Mouse (Mus musculus) spleen, adult 2 months (tissue): ENCODE data around the gene Tbx18. TPM values are rescaled to one million over a fixed set of nuclear protein-coding genes. Genes with fewer than 3 reads are reported as not detected.

Experiments
- DNase-seq, 2 experiments: peaks; one replicate each; pipeline versions ENCODE4 v3.0.0 to v3.0.0-alpha.2; 2012 to 2021; ENCODE audit warnings: low spot score in 2 of 2, low read depth in 1 of 2
- H3K27ac ChIP-seq: fragments of 200-500 bp; 2 replicates; pipeline ENCODE4 v1.5.1; 2012; ENCODE audit warnings: low read length, inconsistent platforms; ENCODE audit not compliant: insufficient read depth
- H3K27me3 ChIP-seq: fragments of 200-500 bp; 2 replicates; pipeline ENCODE4 v1.6.1; 2012; ENCODE audit warnings: mild to moderate bottlenecking, moderate library complexity, low read length, inconsistent platforms; ENCODE audit not compliant: control insufficient read depth, insufficient read depth
- H3K36me3 ChIP-seq: fragments of 200-500 bp; 2 replicates; pipeline ENCODE4 v1.6.1; 2012; ENCODE audit warnings: mild to moderate bottlenecking, low read length, inconsistent platforms; ENCODE audit not compliant: control insufficient read depth, insufficient read depth
- H3K4me1 ChIP-seq: fragments of 200-500 bp; 2 replicates; pipeline ENCODE4 v1.6.1; 2011; ENCODE audit warnings: inconsistent platforms; ENCODE audit not compliant: control insufficient read depth, insufficient read depth, insufficient read length
- H3K4me3 ChIP-seq: fragments of 200-500 bp; 2 replicates; pipeline ENCODE4 v1.5.1; 2011; ENCODE audit warnings: mild to moderate bottlenecking, inconsistent platforms; ENCODE audit not compliant: insufficient read depth, insufficient read length; ENCODE audit errors: extremely low read depth
- CTCF ChIP-seq: fragments of 200-500 bp; IDR thresholded peaks from 2 replicates; pipeline ENCODE4 v1.5.1; 2011; ENCODE audit warnings: mild to moderate bottlenecking, inconsistent platforms; ENCODE audit not compliant: insufficient read depth, insufficient read length, insufficient replicate concordance; ENCODE audit errors: extremely low read depth
- POLR2A ChIP-seq: fragments of 200-500 bp; IDR thresholded peaks from 2 replicates; pipeline ENCODE4 v1.6.1; 2011; ENCODE audit warnings: low read depth, low read length, inconsistent platforms
- WGBS: fragments of 180-500 bp; shearing (Covaris S2); methylation state at CpG from one replicate; pipeline ENCODE4 v1.1.7; 2018; 5-methylcytosine and 5-hydroxymethylcytosine counted together
- polyA plus RNA-seq: library from polyadenylated mRNA; depleted of rRNA; stranded (reverse); fragments of >200 nt; gene quantifications from 2 replicates; pipeline ENCODE4 v1.2.3, GENCODE M21; 2012; rRNA removed

Gene Tbx18
- polyA plus RNA-seq: not detected in 2 replicates

DNA sequence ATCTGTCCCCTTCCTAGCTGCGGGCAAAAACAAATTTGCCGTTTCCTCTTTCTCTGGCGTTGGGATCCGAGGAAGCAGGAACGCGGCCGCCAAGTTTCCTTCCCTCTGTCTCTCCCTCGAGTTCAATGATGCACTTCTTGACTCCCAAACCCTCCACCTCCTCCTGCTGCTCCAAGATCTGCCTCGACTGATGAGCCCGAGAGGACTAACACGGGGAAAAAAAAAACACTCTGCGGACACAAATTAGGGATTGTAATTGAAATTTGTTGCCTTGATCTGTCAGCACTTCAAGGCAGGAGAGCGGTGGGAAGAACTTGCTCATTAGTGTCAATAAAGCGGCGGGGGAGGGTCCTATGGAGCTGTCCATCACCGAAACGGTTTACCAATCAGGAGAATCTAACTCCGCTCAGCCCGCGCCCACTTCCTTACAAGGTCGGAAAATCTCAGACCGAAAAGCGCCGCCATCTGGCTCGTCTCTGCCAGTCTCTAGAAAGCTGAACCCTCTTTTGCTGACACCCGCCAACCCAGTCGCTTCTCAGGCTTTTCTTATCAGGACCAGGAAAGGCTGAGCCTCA lies at the start of gene Tbx18:
Gene Tbx18 (minus strand): TSS at position 300 of the 575 bp plus-strand sequence.
- no peak for DNase-seq

DNA sequence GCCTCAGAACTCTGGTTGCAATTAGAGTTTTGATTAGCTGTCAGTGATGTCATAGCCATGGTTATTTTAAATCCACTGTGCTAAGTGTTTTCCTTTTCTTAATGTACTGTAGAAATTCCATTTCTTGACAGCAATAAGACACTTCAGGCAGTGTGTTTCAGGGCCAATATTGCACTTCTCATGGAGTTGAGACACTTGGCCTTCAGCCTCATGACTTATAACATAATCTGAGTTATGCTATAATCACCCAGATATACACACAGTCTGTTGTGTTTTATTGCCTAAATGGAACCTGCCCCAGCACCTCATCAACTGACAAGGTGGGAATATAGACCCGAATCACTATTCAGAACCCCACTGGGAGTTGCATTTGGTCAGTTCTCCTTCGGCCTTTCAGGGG lies 42.9 kb upstream of the Tbx18 start:
- no peak for TF ChIP-seq CTCF
- TF ChIP-seq POLR2A: no peak
- H3K27ac ChIP-seq: no peak overlapping the region
- no peak for DNase-seq
- H3K4me1 ChIP-seq: no peaks in the 10 kb centered on the region
- 79% methylated on average over 2 of the region's 2 CpGs for whole genome bisulfite sequencing
- H3K27me3 ChIP-seq: no peaks in the 10 kb centered on the region
- H3K36me3 ChIP-seq: no peaks in the 10 kb centered on the region
- H3K4me3 ChIP-seq: no peak overlapping the region

More for the DNA sequence above, at the start of gene Tbx18:
- H3K4me3 ChIP-seq: no peak within 1 kb of the TSS
- peaks cover 19% of the 10 kb centered on the region for H3K27me3 ChIP-seq
- H3K36me3 ChIP-seq: no peaks in the 10 kb centered on the region
- no peak for TF ChIP-seq POLR2A
- no peak for TF ChIP-seq CTCF
- H3K27ac ChIP-seq: no peak within 1 kb of the TSS
- 2% methylated on average over 27 of the region's 27 CpGs for WGBS
- no peaks in the 10 kb centered on the region for H3K4me1 ChIP-seq

DNA sequence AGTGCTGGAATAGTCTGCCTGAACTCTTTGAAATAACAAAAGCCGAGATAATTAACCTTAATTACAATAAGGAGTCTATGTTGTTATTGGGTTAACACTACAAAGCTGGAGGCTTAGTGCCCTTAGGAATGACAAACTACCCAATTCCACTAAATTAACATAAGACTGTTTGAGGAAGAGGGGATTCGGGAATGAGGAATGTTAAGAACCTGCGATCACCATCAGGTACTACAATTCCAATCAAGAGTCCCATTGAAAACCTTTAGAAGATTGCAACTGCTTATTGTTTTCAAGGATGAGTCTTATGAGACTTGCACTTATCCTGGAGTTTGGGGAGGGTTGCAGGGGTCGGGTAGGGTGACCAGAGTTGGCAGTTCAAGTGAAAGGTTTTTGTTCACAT lies 24.6 kb upstream of the Tbx18 start:
- TF ChIP-seq POLR2A: no peak
- no peak for TF ChIP-seq CTCF
- no peak overlapping the region for H3K27ac ChIP-seq
- no peak overlapping the region for H3K4me3 ChIP-seq
- 75% methylated on average over 4 of the region's 4 CpGs for WGBS
- H3K36me3 ChIP-seq: no peaks in the 10 kb centered on the region
- H3K27me3 ChIP-seq: no peaks in the 10 kb centered on the region
- DNase-seq: no peak
- no peaks in the 10 kb centered on the region for H3K4me1 ChIP-seq

DNA sequence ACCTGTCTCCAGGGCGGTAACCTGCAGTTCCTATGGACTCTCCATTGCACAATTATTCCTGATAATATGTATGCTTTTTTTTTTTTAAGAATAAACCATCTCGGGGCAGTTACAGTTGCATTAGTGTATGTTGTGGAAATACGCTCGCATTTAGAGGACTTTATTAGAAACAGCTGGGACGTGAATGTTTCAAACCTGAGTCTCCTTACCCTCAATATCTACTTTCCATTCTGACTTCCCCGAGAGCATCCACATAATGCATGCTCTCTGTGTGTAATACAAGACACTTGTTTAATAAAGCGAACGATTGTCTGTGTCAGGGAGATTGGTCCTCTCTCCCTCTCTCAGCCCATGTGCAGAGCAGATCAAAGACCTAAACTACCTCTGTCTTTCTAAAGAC lies 10.5 kb upstream of the Tbx18 start:
- Histone ChIP-seq H3K36me3 (no peaks in the 10 kb centered on the region), H3K27ac (no peak overlapping the region), H3K27me3 (peaks cover 9% of the 10 kb centered on the region), H3K4me3 (no peak overlapping the region), H3K4me1 (no peaks in the 10 kb centered on the region)
- TF ChIP-seq CTCF (no peak), POLR2A (no peak)
- DNase-seq: no peak
- WGBS: 82% methylated on average over 8 of the region's 8 CpGs

DNA sequence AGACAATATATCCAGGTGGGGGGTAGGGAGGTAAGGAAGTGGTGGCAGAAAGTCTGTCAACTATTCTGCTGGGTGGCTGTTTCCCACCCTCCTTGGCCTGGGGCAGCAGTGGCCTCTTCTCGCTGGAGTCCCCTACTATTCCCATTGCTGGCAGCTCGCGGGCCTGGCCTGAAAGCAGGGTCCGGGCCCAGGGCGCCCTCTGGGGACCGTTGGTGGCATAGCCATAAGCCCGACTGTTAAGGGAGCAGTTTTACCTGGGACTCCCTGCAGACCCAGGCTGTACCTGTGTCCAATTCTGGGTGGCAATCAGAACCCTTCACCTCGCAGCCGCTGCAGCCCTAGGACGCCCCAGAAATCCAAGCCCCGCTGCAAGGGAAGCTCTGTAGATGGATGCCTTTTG lies 9.6 kb upstream of the Tbx18 start:
- TF ChIP-seq POLR2A (no peak), CTCF (no peak)
- no peak overlapping the region for H3K4me3 ChIP-seq
- no peaks in the 10 kb centered on the region for H3K4me1 ChIP-seq
- H3K36me3 ChIP-seq: no peaks in the 10 kb centered on the region
- 2% methylated on average over 11 of the region's 11 CpGs for WGBS
- peaks cover 9% of the 10 kb centered on the region for H3K27me3 ChIP-seq
- no peak overlapping the region for H3K27ac ChIP-seq
- no peak for DNase-seq

DNA sequence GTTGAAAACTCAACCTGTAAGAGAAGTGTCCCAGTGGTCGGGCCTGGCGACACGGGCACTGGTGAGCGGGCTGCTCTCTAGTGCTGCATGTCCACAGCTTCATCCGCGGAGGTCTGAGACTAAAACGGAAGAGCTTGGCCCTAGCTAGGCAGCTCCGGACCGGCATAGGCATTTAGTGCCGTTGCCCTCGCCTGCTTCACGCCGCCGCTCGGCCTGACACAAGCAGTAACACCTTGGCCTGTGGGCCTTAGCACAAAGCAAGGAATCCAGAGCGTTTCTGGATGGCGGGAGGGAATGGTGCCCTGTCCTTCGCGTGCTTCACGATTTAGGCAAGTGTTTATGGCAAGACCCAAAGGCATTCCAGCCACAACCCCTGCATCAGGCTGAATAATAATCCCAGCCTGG lies 9.2 kb upstream of the Tbx18 start:
- TF ChIP-seq POLR2A (no peak), CTCF (no peak)
- H3K4me3 ChIP-seq: no peak overlapping the region
- H3K36me3 ChIP-seq: no peaks in the 10 kb centered on the region
- DNase-seq: no peak
- no peaks in the 10 kb centered on the region for H3K4me1 ChIP-seq
- peaks cover 9% of the 10 kb centered on the region for H3K27me3 ChIP-seq
- 9% methylated on average over 20 of the region's 20 CpGs for WGBS
- H3K27ac ChIP-seq: no peak overlapping the region

DNA sequence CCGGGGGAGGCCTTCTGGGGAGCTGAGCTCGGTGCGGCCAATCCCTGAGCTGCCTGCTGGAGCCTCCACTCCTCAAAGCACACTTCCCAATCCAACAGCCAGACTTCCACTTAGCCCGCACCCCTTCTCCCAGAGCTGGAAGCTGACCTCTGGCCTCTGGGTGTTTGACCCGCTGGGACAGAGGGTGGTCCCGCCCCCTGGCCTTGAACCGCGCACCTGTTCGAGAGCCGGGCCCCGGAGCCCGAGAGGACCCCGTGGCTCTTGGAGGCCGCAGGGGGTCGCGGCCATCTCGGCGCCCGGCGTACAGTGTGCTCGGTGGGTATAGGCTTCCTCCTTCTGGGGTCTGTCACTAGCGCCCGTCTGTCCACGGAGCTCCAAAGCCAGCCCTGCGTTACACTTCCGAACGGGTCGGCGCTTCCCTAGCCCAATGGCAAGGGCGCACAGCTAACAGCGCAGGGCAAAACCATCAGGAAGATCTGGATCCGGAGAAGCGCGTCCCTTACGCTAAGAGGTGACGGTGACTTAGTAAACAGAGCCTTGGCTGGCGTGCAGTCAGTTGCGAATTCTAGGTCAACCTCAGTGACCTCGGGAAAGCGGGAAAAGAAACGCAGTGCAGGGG lies 8.6 kb upstream of the Tbx18 start:
- DNase-seq: no peak
- no peaks in the 10 kb centered on the region for H3K4me1 ChIP-seq
- TF ChIP-seq POLR2A (no peak), CTCF (no peak)
- 5% methylated on average over 41 of the region's 41 CpGs for WGBS
- no peaks in the 10 kb centered on the region for H3K36me3 ChIP-seq
- H3K27me3 ChIP-seq: peaks cover 12% of the 10 kb centered on the region
- H3K27ac ChIP-seq: no peak overlapping the region
- no peak overlapping the region for H3K4me3 ChIP-seq
